Mouse (Mus musculus) heart, embryonic 15.5 days (tissue): ENCODE data around the gene Susd6. TPM values are rescaled to one million over a fixed set of nuclear protein-coding genes. Genes with fewer than 3 reads are reported as not detected.

Experiments
- ATAC-seq: fragments of 200-750 bp; cut with Nextera tagmentation; replicated peaks from 2 replicates; pipeline ENCODE4 v1.8.0; 2017; ENCODE audit warnings: low read depth, moderate TSS enrichment; ENCODE audit not compliant: insufficient number of reproducible peaks, insufficient read depth, low FRiP score
- H3K27ac ChIP-seq: fragments of 300-500 bp; sonication (generic); 2 replicates; pipeline ENCODE4 v1.5.1; 2015; ENCODE audit warnings: mild to moderate bottlenecking, inconsistent platforms
- H3K27me3 ChIP-seq: fragments of 300-500 bp; sonication (generic); 2 replicates; pipeline ENCODE4 v1.6.1; 2015; ENCODE audit warnings: inconsistent platforms
- H3K36me3 ChIP-seq: fragments of 300-500 bp; sonication (generic); 2 replicates; pipeline ENCODE4 v1.6.1; 2015; ENCODE audit warnings: mild to moderate bottlenecking, inconsistent platforms
- H3K4me1 ChIP-seq: fragments of 300-500 bp; sonication (generic); replicated peaks from 2 replicates; pipeline ENCODE4 v1.6.1; 2015; ENCODE audit warnings: inconsistent platforms
- H3K4me2 ChIP-seq: fragments of 300-500 bp; sonication (generic); 2 replicates; pipeline ENCODE4 v1.6.1; 2015; ENCODE audit warnings: inconsistent platforms, mild to moderate bottlenecking, moderate library complexity
- H3K4me3 ChIP-seq: fragments of 300-500 bp; sonication (generic); 2 replicates; pipeline ENCODE4 v1.5.1; 2015; ENCODE audit warnings: mild to moderate bottlenecking, inconsistent platforms
- H3K9ac ChIP-seq: fragments of 300-500 bp; sonication (generic); 2 replicates; pipeline ENCODE4 v1.6.1; 2015; ENCODE audit warnings: mild to moderate bottlenecking, inconsistent platforms
- H3K9me3 ChIP-seq: fragments of 300-500 bp; sonication (generic); replicated peaks from 2 replicates; pipeline ENCODE4 v1.6.1; 2016; ENCODE audit warnings: inconsistent platforms
- WGBS: fragments of 180-500 bp; shearing (Covaris S2); methylation state at CpG from one replicate; pipeline ENCODE4 v1.1.7; 2015; ENCODE audit warnings: mixed read lengths; 5-methylcytosine and 5-hydroxymethylcytosine counted together
- polyA plus RNA-seq: library from polyadenylated mRNA; unstranded; fragments of >200 nt; fragmentation: Nextera tagmentation; extraction: Ambion mirVana; gene quantifications from 2 replicates; pipeline ENCODE4 v1.2.1, GENCODE M21; 2015

The Susd6 gene
- 16.4 and 19.6 TPM in 2 replicates for polyA plus RNA-seq

- Histone ChIP-seq H3K9me3 (no peaks in the 10 kb centered on the region), H3K27me3 (0 out of 2 replicates have a peak, but pooled peaks cover 4% of the 10 kb centered on the region), H3K9ac (peak within 1 kb of the TSS; percentile 95), H3K4me3 (peak within 1 kb of the TSS; percentile 96), H3K4me1 (peaks cover 33% of the 10 kb centered on the region), H3K4me2 (peak within 1 kb of the TSS; percentile 70), H3K27ac (peak within 1 kb of the TSS; percentile 97), H3K36me3 (no peaks in the 10 kb centered on the region)
- peak; percentile 98 for ATAC-seq
- WGBS = 3% methylated on average over 55 of the region's 56 CpGs
Observed at GRCm38 (mm10) chr12:80789849-80790694, at the start of gene Susd6. TSS of gene Susd6 (plus strand) at chr12:80790510.

- Histone ChIP-seq H3K4me1 (no peaks in the 10 kb centered on the region), H3K27me3 (peaks cover 27% of the 10 kb centered on the region), H3K27ac (no peak overlapping the region), H3K9me3 (no peaks in the 10 kb centered on the region), H3K4me3 (no peak overlapping the region), H3K9ac (no peak overlapping the region), H3K36me3 (no peaks in the 10 kb centered on the region), H3K4me2 (no peak overlapping the region)
- ATAC-seq = no peak
- 81% methylated on average over 1 of the region's 1 CpGs for WGBS
Observed at GRCm38 (mm10) chr12:80744614-80745013, 45.7 kb upstream of the Susd6 start.

GRCm38 (mm10) chr12:80746031-80746813 lies 44.1 kb upstream of the Susd6 start:
- WGBS = 43% methylated on average over 8 of the region's 8 CpGs
- H3K4me1 ChIP-seq = no peaks in the 10 kb centered on the region
- H3K27ac ChIP-seq = no peak overlapping the region
- H3K4me3 ChIP-seq = no peak overlapping the region
- H3K9ac ChIP-seq = no peak overlapping the region
- no peak overlapping the region for H3K4me2 ChIP-seq
- H3K27me3 ChIP-seq = peaks cover 28% of the 10 kb centered on the region
- H3K9me3 ChIP-seq = no peaks in the 10 kb centered on the region
- H3K36me3 ChIP-seq = no peaks in the 10 kb centered on the region
- no peak for ATAC-seq

GRCm38 (mm10) chr12:80751556-80751955 lies 38.8 kb upstream of the Susd6 start:
- 83% methylated on average over 6 of the region's 6 CpGs for WGBS
- Histone ChIP-seq H3K4me2 (no peak overlapping the region), H3K9ac (no peak overlapping the region), H3K4me3 (no peak overlapping the region), H3K27me3 (peaks cover 61% of the 10 kb centered on the region), H3K36me3 (no peaks in the 10 kb centered on the region), H3K4me1 (no peaks in the 10 kb centered on the region), H3K27ac (no peak overlapping the region), H3K9me3 (no peaks in the 10 kb centered on the region)
- no peak for ATAC-seq

- H3K4me3 ChIP-seq = peak overlapping the region; percentile 59
- H3K36me3 ChIP-seq = no peaks in the 10 kb centered on the region
- H3K9me3 ChIP-seq = no peaks in the 10 kb centered on the region
- peak; percentile 71 for ATAC-seq
- no peak overlapping the region for H3K27ac ChIP-seq
- H3K27me3 ChIP-seq = peaks cover 87% of the 10 kb centered on the region
- H3K4me1 ChIP-seq = peaks cover 34% of the 10 kb centered on the region
- peak overlapping the region; percentile 96 for H3K4me2 ChIP-seq
- H3K9ac ChIP-seq = peak overlapping the region; percentile 32
- 1% methylated on average over 99 of the region's 122 CpGs for whole genome bisulfite sequencing
Observed at GRCm38 (mm10) chr12:80757751-80758558, 32.4 kb upstream of the Susd6 start.

GRCm38 (mm10) chr12:80758559-80759386 lies 31.5 kb upstream of the Susd6 start:
- Histone ChIP-seq H3K27ac (no peak overlapping the region), H3K4me1 (peaks cover 34% of the 10 kb centered on the region), H3K9me3 (no peaks in the 10 kb centered on the region), H3K9ac (peak overlapping the region; percentile 32; the same call in 1 of the 2 replicates), H3K36me3 (no peaks in the 10 kb centered on the region), H3K4me2 (peak overlapping the region; percentile 96), H3K4me3 (peak overlapping the region; percentile 59), H3K27me3 (peaks cover 94% of the 10 kb centered on the region)
- ATAC-seq = no peak
- WGBS = 2% methylated on average over 85 of the region's 92 CpGs

GRCm38 (mm10) chr12:80759387-80759712 lies 31.0 kb upstream of the Susd6 start:
- H3K4me2 ChIP-seq = peak overlapping the region; percentile 96
- H3K4me1 ChIP-seq = peaks cover 34% of the 10 kb centered on the region
- WGBS = 6% methylated on average over 13 of the region's 13 CpGs
- ATAC-seq = no peak
- H3K9me3 ChIP-seq = no peaks in the 10 kb centered on the region
- H3K36me3 ChIP-seq = no peaks in the 10 kb centered on the region
- peaks cover 89% of the 10 kb centered on the region for H3K27me3 ChIP-seq
- no peak overlapping the region for H3K27ac ChIP-seq
- peak overlapping the region; percentile 59 for H3K4me3 ChIP-seq
- 0 out of 2 replicates have a peak overlapping the region, but pooled peaks have one; percentile 32 for H3K9ac ChIP-seq

- ATAC-seq = no peak
Observed at GRCm38 (mm10) chr12:80759713-80760395, 30.5 kb upstream of the Susd6 start.

GRCm38 (mm10) chr12:80760396-80760801 lies 29.9 kb upstream of the Susd6 start, which contains the start of gene Ccdc177:
TSS of gene Ccdc177 (minus strand) at chr12:80760687.
- Histone ChIP-seq H3K9me3 (no peaks in the 10 kb centered on the region), H3K27me3 (peaks cover 78% of the 10 kb centered on the region), H3K4me1 (peaks cover 34% of the 10 kb centered on the region), H3K27ac (no peak within 1 kb of the TSS), H3K4me3 (peak within 1 kb of the TSS; percentile 59), H3K36me3 (no peaks in the 10 kb centered on the region), H3K9ac (no peak within 1 kb of the TSS), H3K4me2 (peak within 1 kb of the TSS; percentile 96)
- 0% methylated on average over 24 of the region's 24 CpGs for WGBS
- ATAC-seq = no peak

More at GRCm38 (mm10) chr12:80759713-80760395, 30.5 kb upstream of the Susd6 start:
- 3% methylated on average over 22 of the region's 22 CpGs for WGBS
- Histone ChIP-seq H3K9ac (no peak overlapping the region), H3K4me2 (peak overlapping the region; percentile 96), H3K36me3 (no peaks in the 10 kb centered on the region), H3K4me3 (peak overlapping the region; percentile 59), H3K9me3 (no peaks in the 10 kb centered on the region), H3K27me3 (peaks cover 84% of the 10 kb centered on the region), H3K4me1 (peaks cover 34% of the 10 kb centered on the region), H3K27ac (no peak overlapping the region)

GRCm38 (mm10) chr12:80762982-80763381 lies 27.3 kb upstream of the Susd6 start:
- Histone ChIP-seq H3K4me2 (no peak overlapping the region), H3K4me3 (no peak overlapping the region), H3K9ac (no peak overlapping the region), H3K36me3 (no peaks in the 10 kb centered on the region), H3K27me3 (peaks cover 63% of the 10 kb centered on the region), H3K9me3 (no peaks in the 10 kb centered on the region), H3K4me1 (peaks cover 25% of the 10 kb centered on the region), H3K27ac (no peak overlapping the region)
- ATAC-seq = no peak
- WGBS = 80% methylated on average over 5 of the region's 5 CpGs
